Mouse (Mus musculus) kidney, embryonic 16.5 days (tissue): ENCODE results near the gene Ambra1. TPM values are rescaled to one million over a fixed set of nuclear protein-coding genes. Genes with fewer than 3 reads are reported as not detected.

Source experiments
- ATAC-seq: fragments of 200-750 bp; cut with Nextera tagmentation; 2 replicates; pipeline ENCODE4 v1.8.0; 2017; ENCODE audit warnings: moderate TSS enrichment; ENCODE audit not compliant: low FRiP score, low TSS enrichment
- H3K27ac ChIP-seq: fragments of 300-500 bp; sonication (generic); 2 replicates; pipeline ENCODE4 v1.5.1; 2014; ENCODE audit warnings: low read length
- H3K27me3 ChIP-seq: fragments of 300-500 bp; sonication (generic); 2 replicates; pipeline ENCODE4 v1.6.1; 2014; ENCODE audit warnings: low read length, control low read depth, mixed read lengths; ENCODE audit not compliant: insufficient read depth
- H3K36me3 ChIP-seq: fragments of 300-500 bp; sonication (generic); 2 replicates; pipeline ENCODE4 v1.6.1; 2014; ENCODE audit warnings: low read length, control low read depth, mixed read lengths; ENCODE audit not compliant: insufficient read depth
- H3K4me1 ChIP-seq: fragments of 300-500 bp; sonication (generic); 2 replicates; pipeline ENCODE4 v1.6.1; 2014; ENCODE audit warnings: low read length, control low read depth, mixed read lengths; ENCODE audit not compliant: insufficient read depth
- H3K4me2 ChIP-seq: fragments of 300-500 bp; sonication (generic); replicated peaks from 2 replicates; pipeline ENCODE4 v1.6.1; 2014; ENCODE audit warnings: low read depth, low read length
- H3K4me3 ChIP-seq: fragments of 300-500 bp; sonication (generic); 2 replicates; pipeline ENCODE4 v1.5.1; 2014; ENCODE audit warnings: mild to moderate bottlenecking, low read length
- H3K9ac ChIP-seq: fragments of 300-500 bp; sonication (generic); replicated peaks from 2 replicates; pipeline ENCODE4 v1.6.1; 2014; ENCODE audit warnings: low read length
- H3K9me3 ChIP-seq: fragments of 300-500 bp; sonication (generic); 2 replicates; pipeline ENCODE4 v1.6.1; 2016; ENCODE audit warnings: low read length, control low read depth
- WGBS: fragments of 180-500 bp; shearing (Covaris S2); extraction: QIAGEN DNeasy Blood & Tissue Kit; methylation state at CpG from one replicate; pipeline ENCODE4 v1.1.7; 2014; 5-methylcytosine and 5-hydroxymethylcytosine counted together
- polyA plus RNA-seq: library from polyadenylated mRNA; unstranded; fragments of >200 nt; fragmentation: Nextera tagmentation; extraction: Ambion mirVana; gene quantifications from 2 replicates; pipeline ENCODE4 v1.2.1, GENCODE M21; 2015

Gene Ambra1
- polyA plus RNA-seq, result 20.7 and 24.5 TPM in 2 replicates

DNA sequence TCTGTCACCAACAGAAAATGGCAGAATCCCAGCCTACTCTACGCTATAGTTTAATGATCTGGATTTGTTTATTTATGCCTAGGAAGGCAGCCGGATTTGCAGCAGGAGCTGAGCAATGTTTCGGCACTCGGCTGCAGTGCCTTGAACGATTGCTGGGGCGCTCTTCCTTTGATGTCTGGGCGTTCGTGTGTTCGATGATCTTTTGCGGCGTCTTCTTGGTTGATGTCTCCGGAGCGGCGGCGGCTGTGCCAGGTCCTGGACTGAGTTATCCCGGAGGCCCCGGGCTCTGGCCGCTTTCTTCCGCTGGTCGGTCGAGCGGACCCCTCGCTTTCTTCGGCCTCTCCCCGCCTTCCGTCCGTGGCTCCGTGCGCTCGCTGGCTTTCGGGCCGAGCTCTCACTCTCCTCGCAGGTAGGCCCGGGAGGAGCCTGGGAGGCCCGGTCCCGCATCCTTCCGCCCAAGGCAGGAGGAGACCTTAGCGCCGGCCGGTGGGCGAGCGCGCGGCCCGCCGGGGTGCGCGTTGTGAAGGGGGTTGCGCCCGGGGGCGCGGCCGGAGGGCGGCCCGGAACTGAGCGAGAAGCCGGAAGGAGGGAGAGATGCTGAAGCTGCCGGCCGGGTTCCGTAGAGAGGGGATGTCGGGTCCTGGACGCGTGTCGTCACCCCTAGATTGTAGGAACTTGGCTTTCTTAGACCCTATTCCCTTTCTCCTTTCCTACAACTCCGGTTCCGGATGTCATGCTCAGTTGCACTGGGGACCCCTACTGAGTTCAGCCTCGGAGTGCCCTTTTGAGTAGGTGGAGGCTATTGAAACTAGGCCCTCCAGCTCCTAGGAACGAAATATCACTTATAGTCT is at the start of gene Ambra1:
Gene Ambra1 (plus strand): TSS at position 164 of the 851 bp plus-strand sequence.
- peak within 1 kb of the TSS; percentile 83 for H3K4me3 ChIP-seq
- WGBS, result under 1% methylated on average over 56 of the region's 68 CpGs
- no peaks in the 10 kb centered on the region for H3K4me1 ChIP-seq
- peak within 1 kb of the TSS; percentile 63 for H3K4me2 ChIP-seq
- H3K36me3 ChIP-seq, result 0 out of 2 replicates have a peak, but pooled peaks cover 6% of the 10 kb centered on the region
- peak; percentile 90 for ATAC-seq
- H3K9me3 ChIP-seq, result no peaks in the 10 kb centered on the region
- peak within 1 kb of the TSS; percentile 93 for H3K27ac ChIP-seq
- peak within 1 kb of the TSS; percentile 88 for H3K9ac ChIP-seq
- H3K27me3 ChIP-seq, result peaks cover 3% of the 10 kb centered on the region; the same call in 1 of the 2 replicates

- no peaks in the 10 kb centered on the region for H3K27me3 ChIP-seq
- H3K4me1 ChIP-seq, result no peaks in the 10 kb centered on the region
- no peaks in the 10 kb centered on the region for H3K9me3 ChIP-seq
- no peak overlapping the region for H3K4me2 ChIP-seq
- H3K4me3 ChIP-seq, result no peak overlapping the region
- no peak overlapping the region; the same call in 1 of the 2 replicates for H3K27ac ChIP-seq
- H3K36me3 ChIP-seq, result peaks cover 57% of the 10 kb centered on the region
- 39% methylated on average over 4 of the region's 4 CpGs for WGBS
- H3K9ac ChIP-seq, result no peak overlapping the region
- no peak for ATAC-seq
Observed at GRCm38 (mm10) chr2:91682850-91683249, 47.1 kb upstream of the Ambra1 start.

- Histone ChIP-seq H3K27me3 (no peaks in the 10 kb centered on the region), H3K4me3 (no peak overlapping the region), H3K36me3 (peaks cover 52% of the 10 kb centered on the region), H3K4me1 (no peaks in the 10 kb centered on the region), H3K27ac (no peak overlapping the region), H3K9ac (no peak overlapping the region), H3K4me2 (no peak overlapping the region), H3K9me3 (no peaks in the 10 kb centered on the region)
- ATAC-seq, result no peak
- 74% methylated on average over 8 of the region's 8 CpGs for WGBS
Observed at GRCm38 (mm10) chr2:91683919-91684318, 46.0 kb upstream of the Ambra1 start.

DNA sequence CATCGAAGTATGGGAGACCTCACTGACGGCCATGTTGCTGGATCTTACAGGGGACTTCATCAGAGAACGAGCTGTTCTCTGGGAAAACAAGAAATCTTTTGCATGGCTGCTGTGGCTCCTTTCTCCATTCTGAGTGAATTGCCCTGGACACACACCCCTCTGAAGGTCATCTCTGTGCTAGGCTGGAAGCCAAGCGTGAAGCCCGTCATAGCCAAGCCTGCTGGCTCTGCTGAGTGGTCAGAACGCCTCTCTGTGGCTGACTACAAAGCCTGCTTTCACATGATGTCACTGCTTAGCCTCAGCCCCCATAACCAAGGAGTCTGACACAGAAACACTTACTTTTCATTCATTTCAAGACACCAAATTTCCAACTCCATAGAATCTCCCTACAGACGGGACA is 40.5 kb upstream of the Ambra1 start:
- 81% methylated on average over 7 of the region's 7 CpGs for WGBS
- ATAC-seq, result no peak
- no peak overlapping the region for H3K27ac ChIP-seq
- H3K27me3 ChIP-seq, result no peaks in the 10 kb centered on the region
- H3K9ac ChIP-seq, result no peak overlapping the region
- no peaks in the 10 kb centered on the region for H3K9me3 ChIP-seq
- no peak overlapping the region for H3K4me2 ChIP-seq
- peaks cover 29% of the 10 kb centered on the region for H3K36me3 ChIP-seq
- H3K4me1 ChIP-seq, result no peaks in the 10 kb centered on the region
- no peak overlapping the region for H3K4me3 ChIP-seq

DNA sequence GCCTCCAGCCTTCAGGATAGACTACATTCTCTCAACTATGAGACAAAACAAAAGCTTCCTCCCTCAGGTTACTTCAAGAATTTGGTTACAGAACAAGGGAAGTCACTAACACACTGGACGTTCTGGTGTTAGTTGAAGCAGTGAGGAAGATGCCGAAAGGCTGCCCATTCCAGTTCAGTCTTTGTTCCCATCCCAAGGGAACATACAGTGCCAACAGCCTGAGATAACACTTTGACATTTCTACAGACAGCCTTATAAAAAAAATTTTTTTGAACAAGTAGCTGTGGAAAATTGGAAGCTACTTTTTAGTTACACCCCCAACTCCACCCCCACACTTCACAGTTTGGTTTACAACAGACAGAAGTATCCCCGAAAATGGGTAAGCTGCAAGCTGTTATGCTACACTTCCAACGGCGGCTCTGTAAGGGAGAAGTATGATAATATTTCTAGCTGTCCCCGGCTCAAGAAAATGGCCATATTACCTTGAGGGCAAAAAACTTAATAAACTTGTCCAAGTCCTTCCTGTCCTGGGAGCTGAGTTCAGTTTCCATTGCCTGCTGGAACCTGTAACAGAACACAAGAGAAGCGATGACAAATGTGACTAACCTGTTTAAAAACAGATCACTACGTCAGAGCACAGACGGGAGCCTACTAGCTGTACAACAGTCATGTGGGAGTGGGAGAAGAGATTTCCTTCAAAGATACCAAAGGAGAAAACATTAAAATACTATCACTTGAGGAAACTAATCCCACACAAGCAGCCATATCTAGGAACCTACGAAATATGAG is 34.3 kb upstream of the Ambra1 start:
- ATAC-seq, result no peak
- WGBS, result 89% methylated on average over 10 of the region's 10 CpGs
- no peaks in the 10 kb centered on the region for H3K4me1 ChIP-seq
- no peak overlapping the region for H3K4me2 ChIP-seq
- 0 out of 2 replicates have a peak, but pooled peaks cover 5% of the 10 kb centered on the region for H3K36me3 ChIP-seq
- no peaks in the 10 kb centered on the region for H3K27me3 ChIP-seq
- no peak overlapping the region for H3K27ac ChIP-seq
- no peak overlapping the region for H3K4me3 ChIP-seq
- H3K9ac ChIP-seq, result no peak overlapping the region
- no peaks in the 10 kb centered on the region for H3K9me3 ChIP-seq

DNA sequence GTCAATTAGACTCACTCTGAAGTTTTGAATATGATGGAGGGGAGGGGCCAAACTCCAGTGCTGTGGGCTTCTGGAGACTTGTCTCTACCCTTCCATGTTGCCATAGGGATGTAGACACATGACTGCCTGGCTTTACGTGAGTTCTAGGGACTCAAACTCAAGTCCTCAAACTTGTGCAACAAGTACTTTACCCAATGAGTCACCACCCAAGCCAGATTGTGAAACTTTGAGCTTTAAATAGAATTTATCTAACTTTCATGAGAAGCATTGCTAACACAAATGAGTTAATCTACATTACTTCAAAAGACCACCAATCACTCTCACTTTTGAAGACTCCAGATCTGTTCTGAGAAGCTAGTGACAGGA is 33.7 kb upstream of the Ambra1 start:
- 87% methylated on average over 1 of the region's 1 CpGs for WGBS
- Histone ChIP-seq H3K36me3 (0 out of 2 replicates have a peak, but pooled peaks cover 5% of the 10 kb centered on the region), H3K9ac (no peak overlapping the region), H3K4me2 (no peak overlapping the region), H3K27ac (no peak overlapping the region), H3K4me1 (no peaks in the 10 kb centered on the region), H3K4me3 (no peak overlapping the region), H3K9me3 (no peaks in the 10 kb centered on the region), H3K27me3 (no peaks in the 10 kb centered on the region)
- no peak for ATAC-seq

- no peaks in the 10 kb centered on the region for H3K9me3 ChIP-seq
- H3K4me3 ChIP-seq, result no peak overlapping the region
- 0 out of 2 replicates have a peak, but pooled peaks cover 5% of the 10 kb centered on the region for H3K36me3 ChIP-seq
- H3K4me2 ChIP-seq, result no peak overlapping the region
- H3K4me1 ChIP-seq, result no peaks in the 10 kb centered on the region
- ATAC-seq, result no peak
- no peak overlapping the region for H3K27ac ChIP-seq
- WGBS, result 76% methylated on average over 1 of the region's 1 CpGs
- H3K27me3 ChIP-seq, result no peaks in the 10 kb centered on the region
- H3K9ac ChIP-seq, result no peak overlapping the region
Observed at GRCm38 (mm10) chr2:91699225-91699624, 30.7 kb upstream of the Ambra1 start.

DNA sequence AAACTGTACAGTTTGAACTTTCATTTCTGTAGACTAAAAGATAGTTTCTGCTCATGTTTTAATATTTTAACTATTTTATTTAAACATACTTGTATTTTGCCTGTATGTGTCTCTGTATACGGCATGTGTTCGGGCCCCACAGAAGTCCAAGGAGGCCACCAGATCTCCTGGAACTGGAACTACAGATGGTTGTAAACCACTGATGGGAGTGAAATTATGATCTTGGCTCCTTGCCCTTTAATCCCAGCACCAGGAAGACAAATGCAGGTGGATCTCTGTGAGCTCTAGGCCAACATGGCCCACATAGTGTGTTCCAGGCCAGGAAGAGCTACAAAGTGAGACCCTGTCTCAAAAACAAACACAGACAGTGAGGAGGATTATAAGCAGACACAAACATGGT is 28.6 kb upstream of the Ambra1 start:
- Histone ChIP-seq H3K27me3 (no peaks in the 10 kb centered on the region), H3K9ac (no peak overlapping the region), H3K4me3 (no peak overlapping the region), H3K36me3 (no peaks in the 10 kb centered on the region), H3K4me2 (no peak overlapping the region), H3K9me3 (no peaks in the 10 kb centered on the region), H3K4me1 (no peaks in the 10 kb centered on the region), H3K27ac (no peak overlapping the region)
- no peak for ATAC-seq
- WGBS, result 91% methylated on average over 2 of the region's 2 CpGs

DNA sequence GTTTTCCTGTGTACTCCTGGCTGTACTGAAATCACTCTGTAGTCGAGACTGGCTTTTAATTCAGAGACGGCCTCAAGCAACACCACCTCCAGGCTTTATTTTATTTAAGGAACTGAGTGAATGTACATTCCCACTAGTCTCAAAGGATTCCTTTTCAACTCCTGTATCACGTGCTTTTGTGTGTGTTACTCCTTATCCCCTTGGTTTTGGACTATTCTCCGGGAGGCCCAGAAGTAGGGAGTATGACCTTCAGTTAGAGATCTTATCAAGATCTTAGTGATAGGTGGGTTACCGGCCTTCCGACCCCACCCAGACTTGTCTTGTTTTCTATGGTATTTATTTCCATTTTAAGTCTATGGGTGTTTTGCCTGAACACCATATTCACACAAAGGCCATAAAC is 24.2 kb upstream of the Ambra1 start:
- no peak for ATAC-seq
- Histone ChIP-seq H3K4me3 (no peak overlapping the region), H3K9ac (no peak overlapping the region), H3K9me3 (no peaks in the 10 kb centered on the region), H3K27me3 (no peaks in the 10 kb centered on the region), H3K4me1 (peaks cover 6% of the 10 kb centered on the region), H3K36me3 (no peaks in the 10 kb centered on the region), H3K4me2 (no peak overlapping the region), H3K27ac (no peak overlapping the region)
- 77% methylated on average over 6 of the region's 6 CpGs for WGBS

DNA sequence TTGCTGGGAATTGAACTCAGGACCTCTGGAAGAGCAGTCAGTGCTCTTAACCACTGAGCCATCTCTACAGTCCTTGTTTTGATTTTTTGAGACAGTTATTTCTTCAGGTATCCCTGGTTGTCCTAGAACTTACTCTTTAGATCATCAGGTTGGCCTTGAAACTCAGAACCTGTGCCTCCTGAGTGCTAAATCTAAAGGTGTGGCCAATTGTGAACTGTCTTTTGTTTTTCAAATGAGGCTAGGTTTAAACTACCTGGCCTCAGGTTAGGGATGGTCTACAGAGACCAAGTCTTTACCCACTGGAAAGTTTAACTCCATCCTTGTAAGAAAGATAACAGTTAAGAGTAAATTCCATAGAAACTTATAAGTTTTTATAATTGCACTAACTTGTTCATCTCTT is 23.5 kb upstream of the Ambra1 start:
- ATAC-seq, result no peak

More for the DNA sequence above, 23.5 kb upstream of the Ambra1 start:
- Histone ChIP-seq H3K9ac (no peak overlapping the region), H3K4me1 (peaks cover 8% of the 10 kb centered on the region), H3K27me3 (no peaks in the 10 kb centered on the region), H3K36me3 (no peaks in the 10 kb centered on the region), H3K9me3 (no peaks in the 10 kb centered on the region), H3K27ac (no peak overlapping the region), H3K4me3 (no peak overlapping the region), H3K4me2 (no peak overlapping the region)
